Mouse (Mus musculus) liver, adult 2 months (tissue): ENCODE measurements at regions not wholly inside any gene's neighbourhood (a gene's known extent, or its start where the extent isn't known, plus 50 kb on each side); places are given as distances from the start of the nearest gene placed in this dataset.

Source experiments
- CTCF ChIP-seq: fragments of 200-500 bp; IDR thresholded peaks from 2 replicates; pipeline ENCODE4 v1.5.1; 2011; ENCODE audit warnings: low read depth, low read length, control low read depth
- POLR2A ChIP-seq: fragments of 200-500 bp; IDR thresholded peaks from 2 replicates; pipeline ENCODE4 v1.6.1; 2011; ENCODE audit warnings: low read length, control low read depth; ENCODE audit not compliant: insufficient read depth; ENCODE audit errors: extremely low read depth

GRCm38 (mm10) chr8:127768311-127768710, 590.1 kb upstream of the Nrp1 start:
- TF ChIP-seq CTCF (no peak), POLR2A (no peak)
